Mouse (Mus musculus) brain, embryonic 14.5 days (tissue): ENCODE data around the gene Gm7075.

Experiments
- CTCF ChIP-seq: fragments of 200-500 bp; IDR thresholded peaks from 2 replicates; pipeline ENCODE4 v1.5.1; 2012; ENCODE audit warnings: inconsistent platforms, mild to moderate bottlenecking, moderate library complexity, borderline replicate concordance; ENCODE audit not compliant: insufficient read depth, insufficient read length; ENCODE audit errors: extremely low read depth
- POLR2A ChIP-seq: fragments of 200-500 bp; IDR thresholded peaks from 2 replicates; pipeline ENCODE4 v1.6.1; 2012; ENCODE audit warnings: mild to moderate bottlenecking, inconsistent platforms, borderline replicate concordance; ENCODE audit not compliant: poor library complexity, insufficient read depth, insufficient read length, severe bottlenecking; ENCODE audit errors: extremely low read depth

DNA sequence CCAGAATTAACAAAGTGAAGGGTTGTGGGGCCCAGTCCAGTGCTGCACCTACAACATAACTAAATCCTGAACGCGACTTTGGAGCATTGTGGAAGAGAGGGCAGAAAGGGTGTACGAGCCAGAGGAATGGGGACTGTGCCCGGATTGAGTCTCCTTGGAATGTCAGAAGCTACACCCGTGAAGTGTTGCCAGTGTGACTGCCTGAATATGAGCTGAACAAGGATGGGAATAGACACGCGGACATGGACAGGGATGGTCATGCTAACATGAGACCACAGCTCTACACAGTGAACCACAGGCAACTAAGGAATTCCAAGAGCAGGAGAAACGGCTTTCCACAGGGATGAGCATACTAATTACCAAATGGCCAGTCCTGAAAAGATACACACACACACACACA, 10.5 kb upstream of the Gm7075 start:
- no peak for TF ChIP-seq CTCF
- no peak for TF ChIP-seq POLR2A
